Mouse (Mus musculus): ENCODE data around the gene Stab2.

Gene Stab2

GRCm38 (mm10) chr10:87007385-87008214 lies at the start of gene Stab2:
TSS of gene Stab2 (minus strand) at chr10:87008025.
- no peak for DNase-seq

- no peak for DNase-seq
Observed at GRCm38 (mm10) chr10:87051714-87052113, 43.9 kb upstream of the Stab2 start.

GRCm38 (mm10) chr10:87049179-87049578 lies 41.4 kb upstream of the Stab2 start:
- DNase-seq: no peak

GRCm38 (mm10) chr10:87046931-87047468 lies 39.2 kb upstream of the Stab2 start:
- DNase-seq: no peak

- DNase-seq: no peak
Observed at GRCm38 (mm10) chr10:87046469-87046868, 38.6 kb upstream of the Stab2 start.

GRCm38 (mm10) chr10:87045273-87045672 lies 37.4 kb upstream of the Stab2 start:
- no peak for DNase-seq

GRCm38 (mm10) chr10:87041265-87041664 lies 33.4 kb upstream of the Stab2 start:
- no peak for DNase-seq

- DNase-seq: no peak
Observed at GRCm38 (mm10) chr10:87039800-87040199, 32.0 kb upstream of the Stab2 start.

- no peak for DNase-seq
Observed at GRCm38 (mm10) chr10:87039340-87039739, 31.5 kb upstream of the Stab2 start.

GRCm38 (mm10) chr10:87037062-87037461 lies 29.2 kb upstream of the Stab2 start:
- DNase-seq: no peak

GRCm38 (mm10) chr10:87036271-87036703 lies 28.5 kb upstream of the Stab2 start:
- DNase-seq: no peak

GRCm38 (mm10) chr10:87035866-87036265 lies 28.0 kb upstream of the Stab2 start:
- DNase-seq: no peak

GRCm38 (mm10) chr10:87032768-87033167 lies 24.9 kb upstream of the Stab2 start:
- no peak for DNase-seq

GRCm38 (mm10) chr10:87024884-87025283 lies 17.1 kb upstream of the Stab2 start:
- peak; percentile 96 for DNase-seq

- peak; percentile 78 for DNase-seq
Observed at GRCm38 (mm10) chr10:87020711-87021110, 12.9 kb upstream of the Stab2 start.

GRCm38 (mm10) chr10:87018876-87019275 lies 11.1 kb upstream of the Stab2 start:
- DNase-seq: no peak

GRCm38 (mm10) chr10:87016151-87016692 lies 8.4 kb upstream of the Stab2 start:
- no peak for DNase-seq

GRCm38 (mm10) chr10:87015403-87015802 lies 7.6 kb upstream of the Stab2 start:
- no peak for DNase-seq

GRCm38 (mm10) chr10:87014391-87014965 lies 6.7 kb upstream of the Stab2 start:
- no peak for DNase-seq

GRCm38 (mm10) chr10:87012087-87012486 lies 4.3 kb upstream of the Stab2 start:
- DNase-seq: no peak

- no peak for DNase-seq
Observed at GRCm38 (mm10) chr10:87008215-87008499, 332 bp upstream of the Stab2 start.

GRCm38 (mm10) chr10:86992238-86992976 lies 15.4 kb downstream of the Stab2 start:
- DNase-seq: no peak

GRCm38 (mm10) chr10:86990666-86991065 lies 17.2 kb downstream of the Stab2 start:
- no peak for DNase-seq
